Mouse (Mus musculus) erythroblast, embryonic 14.5 days (primary cell): Measurements from ENCODE around the gene Lhx1.

Source experiments
- GATA1 ChIP-seq: IDR thresholded peaks from 2 replicates; pipeline ENCODE4 v1.6.1; 2012; ENCODE audit warnings: low read length, inconsistent platforms, mixed read lengths
- TAL1 ChIP-seq: IDR thresholded peaks from 3 replicates; pipeline ENCODE4 v1.6.1; 2012; ENCODE audit warnings: low read length, inconsistent platforms, mixed read lengths

GRCm38 (mm10) chr11:84475991-84476390 is 49.3 kb downstream of the Lhx1 start:
- no peak for TF ChIP-seq GATA1
- no peak for TF ChIP-seq TAL1
